Mouse (Mus musculus): Measurements from ENCODE around the gene Cdc42bpa.

Gene Cdc42bpa

GRCm38 (mm10) chr1:179959721-179960542 lies at the start of gene Cdc42bpa:
Gene Cdc42bpa (plus strand): TSS chr1:179960472.
- DNase-seq (ENCODE audit: low spot score in 2 of 2): peak in 1 of 2 experiments; percentile 54

- DNase-seq (ENCODE audit: low spot score in 2 of 2): peak in 1 of 2 experiments; percentile 1
Observed at GRCm38 (mm10) chr1:179913471-179913870, 46.8 kb upstream of the Cdc42bpa start.

DNA sequence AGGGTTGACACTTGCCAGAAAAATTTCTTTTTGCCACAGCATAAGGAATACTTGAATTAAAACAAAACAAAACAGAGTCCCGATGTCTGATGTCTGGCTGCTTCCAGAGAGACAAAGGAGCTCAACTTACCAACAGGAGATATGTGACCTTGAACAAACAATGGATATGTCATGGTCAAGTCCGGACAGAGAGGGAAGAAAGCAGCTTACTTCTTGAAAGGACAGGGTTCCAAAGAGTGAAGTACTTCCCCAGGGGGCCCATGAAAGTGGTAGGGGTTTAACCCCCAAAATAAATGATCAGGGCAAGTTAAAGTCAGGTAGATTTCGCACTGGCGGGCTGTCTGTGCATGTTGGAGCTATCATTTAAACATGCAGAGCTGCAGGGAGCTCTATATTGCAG lies 43.2 kb upstream of the Cdc42bpa start:
- no peak for DNase-seq (ENCODE audit: low spot score in 2 of 2)

- no peak for DNase-seq (ENCODE audit: low spot score in 2 of 2)
Observed at GRCm38 (mm10) chr1:179917481-179917880, 42.8 kb upstream of the Cdc42bpa start.

- DNase-seq (ENCODE audit: low spot score in 2 of 2): peak in 1 of 2 experiments; percentile 1
Observed at GRCm38 (mm10) chr1:179919656-179920436, 40.4 kb upstream of the Cdc42bpa start.

DNA sequence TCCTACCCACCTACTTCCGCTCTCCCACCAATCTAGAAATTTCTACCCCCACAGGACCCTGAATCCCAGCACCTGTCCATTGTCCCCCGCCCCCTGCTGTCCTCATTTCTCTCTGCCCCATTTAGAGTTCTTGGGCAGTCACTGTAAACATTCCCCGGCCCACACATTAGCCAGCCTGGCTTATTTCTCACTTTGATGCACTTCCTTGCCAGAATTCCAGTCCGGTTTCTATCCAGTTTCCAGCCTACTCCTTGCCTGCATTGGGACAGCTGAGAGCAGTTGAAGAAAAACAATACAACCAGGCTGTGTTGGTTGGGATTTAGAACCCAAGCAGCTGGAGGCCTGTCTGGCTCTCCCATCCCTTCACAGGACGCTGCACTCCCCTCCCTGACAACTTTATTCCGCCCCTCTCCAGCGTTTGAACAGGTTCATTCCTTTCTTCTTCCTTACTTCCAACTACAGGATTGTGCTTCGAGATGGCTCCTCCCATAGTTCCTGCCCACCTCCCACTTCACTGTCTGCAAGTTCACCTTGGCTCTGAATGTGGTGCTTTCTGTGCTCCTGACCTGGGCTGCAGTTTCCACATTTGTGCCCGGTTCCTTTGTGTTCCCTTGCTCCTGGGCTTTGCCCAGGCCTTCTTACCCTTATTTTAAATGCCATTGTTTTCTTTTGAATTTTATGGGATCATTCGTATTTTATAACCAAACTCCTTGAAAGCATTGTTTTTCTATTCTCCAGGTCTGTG lies 36.4 kb upstream of the Cdc42bpa start:
- DNase-seq (ENCODE audit: low spot score in 2 of 2): peak in 1 of 2 experiments; percentile 23

GRCm38 (mm10) chr1:179926240-179926639 lies 34.0 kb upstream of the Cdc42bpa start:
- no peak for DNase-seq (ENCODE audit: low spot score in 2 of 2)

- DNase-seq (ENCODE audit: low spot score in 2 of 2): no peak
Observed at GRCm38 (mm10) chr1:179927102-179927501, 33.2 kb upstream of the Cdc42bpa start.

DNA sequence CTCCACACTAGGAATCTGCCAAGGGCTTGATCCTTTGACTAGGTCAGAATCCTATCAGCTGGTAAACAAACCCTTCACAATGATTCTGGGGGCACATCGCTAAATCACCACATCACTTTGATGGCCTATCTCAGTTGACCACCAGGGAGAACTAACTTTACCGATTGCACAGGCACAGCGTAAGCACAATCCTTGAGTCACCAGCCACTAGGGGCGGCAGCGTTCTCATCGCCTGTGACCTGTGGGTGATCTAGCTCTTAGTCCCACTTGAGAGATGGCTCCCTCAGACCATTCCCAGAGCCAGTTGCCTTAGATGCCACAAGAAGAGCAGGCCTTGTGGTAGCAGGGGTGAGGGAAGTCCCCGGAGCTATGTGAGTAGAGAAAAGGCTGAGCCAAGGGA lies 31.4 kb upstream of the Cdc42bpa start:
- no peak for DNase-seq (ENCODE audit: low spot score in 2 of 2)

DNA sequence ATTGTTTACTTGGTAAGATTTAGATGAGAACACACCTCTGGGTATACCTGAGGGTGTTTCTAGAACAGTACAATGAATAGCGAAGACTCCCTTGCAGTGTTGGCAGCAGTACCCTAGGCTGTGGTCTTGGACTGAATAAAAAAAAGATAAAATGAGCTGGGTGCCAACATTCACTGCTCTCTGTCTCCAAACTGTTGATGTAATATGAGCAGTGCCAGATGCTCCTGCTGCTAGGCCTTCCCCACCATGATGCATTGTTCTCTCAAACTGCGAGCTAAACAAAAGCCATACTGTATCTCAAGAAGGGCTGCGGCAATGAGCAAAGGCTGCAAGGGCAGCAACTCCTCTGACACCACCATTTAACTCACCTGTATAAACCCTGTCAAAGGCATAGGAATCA lies 29.0 kb upstream of the Cdc42bpa start:
- DNase-seq (ENCODE audit: low spot score in 2 of 2): peak; percentile 22 to 30

DNA sequence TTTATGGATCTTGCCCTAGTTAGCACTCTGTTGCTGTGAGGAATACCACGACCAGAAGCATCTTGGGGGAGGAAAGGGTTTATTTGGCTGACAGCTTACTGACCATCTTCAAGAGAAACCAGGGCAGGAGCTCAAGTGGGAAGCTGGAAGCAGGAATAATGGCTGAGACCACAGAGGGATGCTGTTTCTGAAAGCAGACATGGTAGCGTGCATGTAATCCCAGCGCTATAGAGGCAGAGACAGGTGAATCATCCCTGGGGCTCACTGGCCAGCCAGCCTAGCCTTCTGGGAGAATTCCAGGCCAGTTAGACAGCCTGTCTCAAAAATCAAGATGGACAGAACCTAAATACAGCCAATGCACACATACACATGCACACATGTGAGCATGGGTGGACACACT lies 26.2 kb upstream of the Cdc42bpa start:
- no peak for DNase-seq (ENCODE audit: low spot score in 2 of 2)

- peak in 1 of 2 experiments; percentile 44 for DNase-seq (ENCODE audit: low spot score in 2 of 2)
Observed at GRCm38 (mm10) chr1:179940071-179940786, 20.0 kb upstream of the Cdc42bpa start.

DNA sequence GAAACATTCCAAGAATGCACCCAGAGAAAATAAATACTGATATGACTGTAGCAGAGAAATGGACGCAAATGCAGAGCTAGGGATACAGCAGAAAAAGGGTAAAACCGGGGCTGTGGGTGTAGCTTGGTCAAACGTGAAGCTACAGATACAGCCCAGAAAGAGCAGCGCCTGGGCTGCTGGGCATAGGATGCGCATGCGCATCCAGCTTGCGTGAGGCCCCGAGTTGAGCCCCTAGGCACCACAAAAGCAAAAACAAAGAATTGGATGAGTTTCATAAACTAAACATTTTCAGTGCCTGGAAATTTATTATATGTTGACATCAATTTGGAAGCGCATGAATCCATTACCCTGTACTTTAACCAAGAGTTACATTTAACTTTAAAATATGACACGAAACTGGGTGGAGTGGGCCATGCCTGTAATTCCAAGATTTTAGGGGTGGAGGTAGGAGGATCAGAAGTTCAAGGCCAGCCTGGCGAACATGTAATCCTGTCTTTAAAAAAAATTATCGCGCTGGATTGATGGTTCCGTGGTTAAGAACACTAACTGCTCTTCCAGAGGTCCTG lies 19.4 kb upstream of the Cdc42bpa start:
- DNase-seq (ENCODE audit: low spot score in 2 of 2): no peak

- DNase-seq (ENCODE audit: low spot score in 2 of 2): no peak
Observed at GRCm38 (mm10) chr1:179945017-179945416, 15.3 kb upstream of the Cdc42bpa start.

- no peak for DNase-seq (ENCODE audit: low spot score in 2 of 2)
Observed at GRCm38 (mm10) chr1:179946616-179947015, 13.7 kb upstream of the Cdc42bpa start.

DNA sequence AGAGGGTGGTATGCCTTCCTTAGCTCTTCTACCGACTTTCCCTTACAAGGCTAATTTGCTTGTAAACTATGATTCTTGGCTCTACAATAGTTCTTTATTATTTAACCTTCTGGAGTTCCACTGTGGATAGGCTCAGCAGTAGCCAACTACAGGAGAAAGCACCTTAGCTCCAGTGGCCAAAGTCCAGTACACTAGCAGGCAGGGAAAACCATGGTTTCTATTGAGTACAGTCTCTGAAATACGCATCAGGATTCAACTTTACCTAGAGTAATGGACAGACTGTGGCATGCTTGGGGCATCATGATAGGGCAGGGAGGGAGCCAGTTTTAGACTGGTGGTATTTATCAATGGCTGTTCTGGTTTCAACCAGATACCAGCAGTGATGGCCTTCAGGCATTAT lies 12.6 kb upstream of the Cdc42bpa start:
- no peak for DNase-seq (ENCODE audit: low spot score in 2 of 2)

GRCm38 (mm10) chr1:179951597-179951996 lies 8.7 kb upstream of the Cdc42bpa start:
- no peak for DNase-seq (ENCODE audit: low spot score in 2 of 2)

GRCm38 (mm10) chr1:179953251-179953650 lies 7.0 kb upstream of the Cdc42bpa start:
- DNase-seq (ENCODE audit: low spot score in 2 of 2): no peak

DNA sequence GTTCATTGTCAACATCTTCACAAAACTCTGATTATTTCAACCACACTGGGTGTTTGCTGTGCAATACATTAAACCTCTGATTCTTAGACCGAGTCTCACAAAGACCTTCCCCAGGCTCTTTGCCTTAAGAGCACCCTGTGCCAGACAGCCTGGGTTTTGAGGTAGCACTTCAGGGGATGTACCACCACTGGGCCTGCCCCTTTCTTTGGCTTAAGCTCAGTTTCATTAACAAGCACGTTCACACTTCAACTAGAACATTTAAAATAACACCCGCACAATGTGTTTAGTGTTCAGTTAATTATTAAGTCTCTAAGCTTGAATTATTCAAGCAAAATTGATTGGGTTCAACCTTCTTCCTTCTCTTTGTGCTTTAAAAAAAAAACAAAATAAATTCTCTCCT lies 2.8 kb upstream of the Cdc42bpa start:
- DNase-seq (ENCODE audit: low spot score in 2 of 2): no peak

GRCm38 (mm10) chr1:179958871-179959720 lies 1.2 kb upstream of the Cdc42bpa start:
- peak in 1 of 2 experiments; percentile 39 for DNase-seq (ENCODE audit: low spot score in 2 of 2)
